Mouse (Mus musculus): ENCODE results near the gene Tgfbr2. TPM values are rescaled to one million over a fixed set of nuclear protein-coding genes. Genes with fewer than 3 reads are reported as not detected.

The Tgfbr2 gene
- polyA plus RNA-seq, 1 experiment from 2014 or later: 33.8 TPM

DNA sequence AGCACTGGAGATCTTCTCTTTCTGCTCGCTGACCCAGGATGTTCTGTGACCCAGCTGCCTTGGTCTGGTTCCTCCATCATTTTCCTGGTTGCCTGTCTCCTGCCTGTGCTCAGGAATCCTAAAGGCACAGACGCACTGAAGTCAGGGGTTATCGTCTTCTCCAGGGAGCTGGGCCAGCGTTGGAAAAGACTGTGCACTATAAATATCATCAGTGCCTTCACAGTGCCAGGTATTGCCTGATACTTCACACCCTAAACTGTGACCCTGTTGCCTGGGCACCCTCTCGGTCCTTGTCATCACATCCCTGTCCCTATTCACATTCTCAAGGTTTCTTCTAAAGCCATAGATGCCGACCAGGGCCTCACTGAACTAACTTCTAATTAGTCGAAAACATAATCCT lies 55.2 kb downstream of the Tgfbr2 start:
- ATAC-seq (ENCODE audit: insufficient read depth, low FRiP score): no peak
- no peak overlapping the region for H3K4me3 ChIP-seq (replicated peaks; ENCODE audit: low read length)
- H3K9me3 ChIP-seq (replicated peaks; ENCODE audit: control insufficient read depth, low read length): no peaks in the 10 kb centered on the region
- peaks cover 20% of the 10 kb centered on the region for H3K4me1 ChIP-seq (ENCODE audit: control insufficient read depth, insufficient read depth, low read length)
- WGBS: 81% methylated on average over 7 of the region's 7 CpGs
- H3K4me2 ChIP-seq (ENCODE audit: low read depth, low read length): no peak overlapping the region
- H3K27ac ChIP-seq (ENCODE audit: low read length): no peak overlapping the region
- 0 out of 2 replicates have a peak, but pooled peaks cover 9% of the 10 kb centered on the region for H3K36me3 ChIP-seq (ENCODE audit: control insufficient read depth, insufficient read depth, low read length)
- no peaks in the 10 kb centered on the region for H3K27me3 ChIP-seq (ENCODE audit: control insufficient read depth, insufficient read depth, low read length)
- H3K9ac ChIP-seq (ENCODE audit: low read length): no peak overlapping the region

DNA sequence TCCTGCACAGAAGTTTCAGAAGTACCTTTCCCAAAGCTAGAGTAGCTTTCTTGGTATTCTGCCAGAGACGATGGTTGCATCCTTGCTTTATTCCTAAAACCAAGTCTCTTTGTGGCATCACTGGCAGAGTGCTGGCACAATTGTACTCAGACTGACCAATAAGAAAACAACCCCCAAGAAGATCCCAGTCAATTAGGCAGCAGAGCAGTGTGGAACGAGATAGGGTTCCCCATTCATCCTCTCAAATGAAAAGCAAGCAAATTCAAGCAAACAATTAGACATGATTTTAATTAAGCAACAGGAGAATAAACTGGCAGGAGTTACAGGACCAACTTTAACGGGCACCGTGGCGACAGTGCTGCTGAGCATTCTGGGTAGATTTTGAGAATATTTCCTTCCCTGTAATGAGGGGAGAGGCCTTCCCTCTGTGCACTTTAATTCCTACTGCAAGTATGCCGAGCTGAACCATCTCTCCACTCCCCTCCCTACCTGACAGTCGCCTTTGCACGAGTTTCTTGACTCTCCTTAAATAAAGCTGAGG lies 56.8 kb downstream of the Tgfbr2 start:
- H3K27ac ChIP-seq (ENCODE audit: low read length): no peak overlapping the region
- no peak overlapping the region for H3K9ac ChIP-seq (ENCODE audit: low read length)
- no peak overlapping the region for H3K4me2 ChIP-seq (ENCODE audit: low read depth, low read length)
- no peaks in the 10 kb centered on the region for H3K27me3 ChIP-seq (ENCODE audit: control insufficient read depth, insufficient read depth, low read length)
- H3K36me3 ChIP-seq (ENCODE audit: control insufficient read depth, insufficient read depth, low read length): 0 out of 2 replicates have a peak, but pooled peaks cover 6% of the 10 kb centered on the region
- no peak for ATAC-seq (ENCODE audit: insufficient read depth, low FRiP score)
- no peaks in the 10 kb centered on the region for H3K9me3 ChIP-seq (replicated peaks; ENCODE audit: control insufficient read depth, low read length)
- H3K4me3 ChIP-seq (replicated peaks; ENCODE audit: low read length): no peak overlapping the region
- peaks cover 20% of the 10 kb centered on the region for H3K4me1 ChIP-seq (ENCODE audit: control insufficient read depth, insufficient read depth, low read length)
- 75% methylated on average over 8 of the region's 8 CpGs for WGBS

DNA sequence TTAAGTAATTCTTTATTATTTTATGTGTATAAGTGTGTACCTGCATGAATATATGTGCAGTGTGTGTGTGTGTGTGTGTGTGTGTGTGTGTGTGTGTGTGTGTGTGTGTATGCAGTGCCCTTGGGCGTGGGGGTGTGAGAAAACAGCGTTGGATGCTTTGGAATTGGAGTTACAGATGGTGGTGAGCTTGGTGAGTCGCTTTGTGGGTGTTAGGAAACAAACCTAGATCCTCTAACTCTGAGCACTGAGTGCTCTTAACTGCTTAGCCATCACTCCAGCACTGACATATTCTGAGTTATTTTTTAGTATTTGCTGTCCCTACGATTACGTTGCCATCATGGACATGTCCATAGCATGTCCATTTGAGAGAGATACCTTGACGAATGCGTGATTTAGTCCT lies 59.3 kb downstream of the Tgfbr2 start:
- no peak overlapping the region for H3K4me3 ChIP-seq (replicated peaks; ENCODE audit: low read length)
- H3K4me2 ChIP-seq (ENCODE audit: low read depth, low read length): no peak overlapping the region
- ATAC-seq (ENCODE audit: insufficient read depth, low FRiP score): no peak
- H3K27ac ChIP-seq (ENCODE audit: low read length): no peak overlapping the region
- WGBS: 94% methylated on average over 7 of the region's 7 CpGs
- H3K9ac ChIP-seq (ENCODE audit: low read length): no peak overlapping the region
- no peaks in the 10 kb centered on the region for H3K9me3 ChIP-seq (replicated peaks; ENCODE audit: control insufficient read depth, low read length)
- no peaks in the 10 kb centered on the region for H3K27me3 ChIP-seq (ENCODE audit: control insufficient read depth, insufficient read depth, low read length)
- H3K36me3 ChIP-seq (ENCODE audit: control insufficient read depth, insufficient read depth, low read length): 0 out of 2 replicates have a peak, but pooled peaks cover 6% of the 10 kb centered on the region
- peaks cover 3% of the 10 kb centered on the region; the same call in 1 of the 2 replicates for H3K4me1 ChIP-seq (ENCODE audit: control insufficient read depth, insufficient read depth, low read length)

DNA sequence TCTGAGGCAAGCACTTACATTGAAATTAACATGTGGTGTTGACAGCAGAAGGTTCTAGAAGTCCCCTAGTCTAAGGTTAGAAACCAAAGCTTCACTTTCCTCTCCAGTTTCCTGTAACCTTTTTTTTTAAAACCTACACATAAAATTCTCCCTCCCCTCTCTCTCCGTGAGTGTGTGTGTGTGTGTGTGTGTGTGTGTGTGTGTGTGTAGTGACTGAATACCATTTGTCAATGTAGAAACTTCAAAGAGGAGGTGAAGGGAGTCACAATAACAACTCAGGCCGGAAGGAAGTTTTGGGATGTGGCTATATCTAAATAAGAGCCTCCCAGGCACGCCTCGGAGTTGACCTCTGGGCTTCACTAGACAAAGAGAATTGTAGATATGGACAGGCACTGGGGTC lies 60.8 kb downstream of the Tgfbr2 start:
- no peaks in the 10 kb centered on the region for H3K27me3 ChIP-seq (ENCODE audit: control insufficient read depth, insufficient read depth, low read length)
- H3K4me3 ChIP-seq (replicated peaks; ENCODE audit: low read length): no peak overlapping the region
- WGBS: 24% methylated on average over 4 of the region's 4 CpGs
- no peaks in the 10 kb centered on the region for H3K9me3 ChIP-seq (replicated peaks; ENCODE audit: control insufficient read depth, low read length)
- H3K27ac ChIP-seq (ENCODE audit: low read length): no peak overlapping the region
- no peak overlapping the region for H3K9ac ChIP-seq (ENCODE audit: low read length)
- peaks cover 15% of the 10 kb centered on the region; the same call in 1 of the 2 replicates for H3K36me3 ChIP-seq (ENCODE audit: control insufficient read depth, insufficient read depth, low read length)
- no peak overlapping the region for H3K4me2 ChIP-seq (ENCODE audit: low read depth, low read length)
- no peak for ATAC-seq (ENCODE audit: insufficient read depth, low FRiP score)
- H3K4me1 ChIP-seq (ENCODE audit: control insufficient read depth, insufficient read depth, low read length): peaks cover 3% of the 10 kb centered on the region; the same call in 1 of the 2 replicates

DNA sequence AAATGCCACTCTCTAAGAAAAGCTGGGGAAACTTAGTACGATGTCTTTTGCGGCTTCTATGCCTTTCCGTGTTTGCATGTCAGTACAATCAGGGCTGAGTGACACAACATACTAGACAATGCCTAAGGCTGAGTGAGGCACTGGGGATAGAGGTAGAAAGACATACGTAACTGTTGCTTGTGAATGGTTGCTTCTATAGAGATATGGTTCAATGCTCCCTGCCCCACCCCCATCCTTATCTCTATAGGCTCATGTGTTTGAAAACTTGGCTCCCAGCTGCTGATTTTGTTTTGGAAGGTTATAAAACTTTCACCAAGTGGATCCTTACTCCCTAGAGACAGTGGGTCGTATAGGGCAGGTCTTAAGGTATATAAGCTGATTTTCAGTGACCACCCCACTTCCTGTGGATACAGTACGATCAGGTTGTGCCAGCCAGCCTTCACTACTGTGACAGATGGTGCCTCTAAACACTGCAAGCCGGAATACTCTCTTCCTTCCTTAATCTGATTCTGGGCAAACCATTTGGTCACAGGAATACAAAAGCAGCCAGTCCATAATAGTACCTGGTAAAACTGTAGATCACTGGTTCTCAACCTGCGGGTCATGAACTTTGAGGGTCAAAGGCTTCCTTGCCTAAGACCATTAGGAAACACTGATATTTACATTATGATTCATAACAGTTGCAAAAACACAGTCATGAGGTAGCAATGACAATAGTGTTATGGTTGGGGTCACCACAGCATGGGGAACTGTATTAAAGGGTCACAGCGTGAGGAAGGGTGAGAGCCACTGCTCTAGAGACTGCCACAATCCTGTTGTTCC lies 63.8 kb downstream of the Tgfbr2 start:
- Histone ChIP-seq H3K4me3 (replicated peaks; ENCODE audit: low read length) (no peak overlapping the region), H3K27me3 (ENCODE audit: control insufficient read depth, insufficient read depth, low read length) (no peaks in the 10 kb centered on the region), H3K9me3 (replicated peaks; ENCODE audit: control insufficient read depth, low read length) (no peaks in the 10 kb centered on the region), H3K27ac (ENCODE audit: low read length) (no peak overlapping the region), H3K36me3 (ENCODE audit: control insufficient read depth, insufficient read depth, low read length) (peaks cover 32% of the 10 kb centered on the region), H3K4me2 (ENCODE audit: low read depth, low read length) (no peak overlapping the region), H3K4me1 (ENCODE audit: control insufficient read depth, insufficient read depth, low read length) (peaks cover 3% of the 10 kb centered on the region; the same call in 1 of the 2 replicates), H3K9ac (ENCODE audit: low read length) (no peak overlapping the region)
- no peak for ATAC-seq (ENCODE audit: insufficient read depth, low FRiP score)
- 75% methylated on average over 9 of the region's 9 CpGs for WGBS

DNA sequence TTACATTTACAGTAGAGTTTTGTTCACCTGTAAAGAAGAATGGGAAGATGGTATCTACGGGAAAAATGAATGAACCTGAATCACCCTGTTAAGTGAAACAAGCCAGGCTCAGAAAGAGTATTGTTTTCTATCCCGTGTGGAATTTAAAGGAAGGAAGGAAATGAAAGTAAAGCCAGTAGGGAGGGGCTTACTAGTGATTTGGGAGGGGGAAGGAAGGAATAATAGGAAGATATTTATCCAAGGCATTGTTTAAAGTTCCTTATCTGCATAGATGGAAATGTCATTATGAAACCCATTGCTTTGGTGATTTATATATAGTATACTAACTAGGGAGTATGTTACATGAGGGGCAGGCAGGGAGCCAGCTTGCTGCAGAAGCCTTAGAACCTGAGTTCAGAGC lies 66.4 kb downstream of the Tgfbr2 start:
- H3K4me2 ChIP-seq (ENCODE audit: low read depth, low read length): no peak overlapping the region
- no peak for ATAC-seq (ENCODE audit: insufficient read depth, low FRiP score)
- H3K4me1 ChIP-seq (ENCODE audit: control insufficient read depth, insufficient read depth, low read length): no peaks in the 10 kb centered on the region
- H3K27me3 ChIP-seq (ENCODE audit: control insufficient read depth, insufficient read depth, low read length): no peaks in the 10 kb centered on the region
- no peak overlapping the region for H3K27ac ChIP-seq (ENCODE audit: low read length)
- no peaks in the 10 kb centered on the region for H3K9me3 ChIP-seq (replicated peaks; ENCODE audit: control insufficient read depth, low read length)
- no peak overlapping the region for H3K9ac ChIP-seq (ENCODE audit: low read length)
- WGBS: 84% methylated on average over 2 of the region's 2 CpGs
- no peak overlapping the region for H3K4me3 ChIP-seq (replicated peaks; ENCODE audit: low read length)
- peaks cover 38% of the 10 kb centered on the region for H3K36me3 ChIP-seq (ENCODE audit: control insufficient read depth, insufficient read depth, low read length)

DNA sequence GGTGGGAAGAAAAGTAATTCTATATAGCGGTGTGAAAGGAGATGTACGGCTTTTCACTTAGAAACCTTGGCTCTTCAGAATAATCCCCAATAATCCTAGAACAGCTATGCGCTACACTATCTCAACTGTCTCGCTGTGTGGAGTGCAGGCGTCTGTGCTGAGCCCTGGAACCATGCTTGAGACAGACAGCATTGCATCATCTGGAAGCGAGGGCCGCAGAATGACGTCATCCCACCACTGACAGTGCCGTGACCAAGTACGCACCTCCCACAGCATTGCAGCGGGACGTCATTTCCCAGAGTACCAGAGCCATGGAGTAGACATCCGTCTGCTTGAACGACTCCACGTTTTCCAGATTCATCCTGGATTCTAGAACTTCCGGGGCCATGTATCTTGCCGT lies 70.4 kb downstream of the Tgfbr2 start:
- ATAC-seq (ENCODE audit: insufficient read depth, low FRiP score): no peak
- Histone ChIP-seq H3K4me3 (replicated peaks; ENCODE audit: low read length) (no peak overlapping the region), H3K36me3 (ENCODE audit: control insufficient read depth, insufficient read depth, low read length) (peaks cover 35% of the 10 kb centered on the region), H3K4me1 (ENCODE audit: control insufficient read depth, insufficient read depth, low read length) (peaks cover under 1% of the 10 kb centered on the region; the same call in 1 of the 2 replicates), H3K4me2 (ENCODE audit: low read depth, low read length) (no peak overlapping the region), H3K27me3 (ENCODE audit: control insufficient read depth, insufficient read depth, low read length) (no peaks in the 10 kb centered on the region), H3K9me3 (replicated peaks; ENCODE audit: control insufficient read depth, low read length) (no peaks in the 10 kb centered on the region), H3K27ac (ENCODE audit: low read length) (no peak overlapping the region), H3K9ac (ENCODE audit: low read length) (no peak overlapping the region)
- 90% methylated on average over 17 of the region's 17 CpGs for WGBS

DNA sequence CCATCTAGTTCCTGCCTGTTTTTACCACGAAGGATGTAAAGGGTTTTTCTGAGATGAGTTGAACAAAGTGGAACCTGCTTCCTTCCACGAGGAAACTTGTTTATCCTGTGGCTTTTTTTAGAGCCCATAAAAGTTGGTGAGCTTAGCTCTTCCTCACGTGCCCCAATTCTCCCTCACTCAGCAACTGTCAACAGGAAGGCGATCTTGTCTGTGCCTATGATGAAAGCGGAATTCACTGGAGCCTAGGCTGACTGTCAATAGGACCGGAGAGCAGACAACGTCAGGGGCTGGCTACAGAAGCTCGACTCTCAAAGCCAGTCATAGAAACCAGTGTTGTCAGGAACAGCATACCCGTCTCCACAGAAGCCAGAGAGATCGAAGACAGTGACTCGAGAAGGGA lies 73.3 kb downstream of the Tgfbr2 start:
- H3K36me3 ChIP-seq (ENCODE audit: control insufficient read depth, insufficient read depth, low read length): peaks cover 15% of the 10 kb centered on the region
- H3K4me2 ChIP-seq (ENCODE audit: low read depth, low read length): no peak overlapping the region
- 72% methylated on average over 11 of the region's 11 CpGs for WGBS
- peaks cover 6% of the 10 kb centered on the region; the same call in 1 of the 2 replicates for H3K4me1 ChIP-seq (ENCODE audit: control insufficient read depth, insufficient read depth, low read length)
- no peaks in the 10 kb centered on the region for H3K9me3 ChIP-seq (replicated peaks; ENCODE audit: control insufficient read depth, low read length)
- no peak for ATAC-seq (ENCODE audit: insufficient read depth, low FRiP score)
- no peak overlapping the region for H3K4me3 ChIP-seq (replicated peaks; ENCODE audit: low read length)
- no peak overlapping the region for H3K9ac ChIP-seq (ENCODE audit: low read length)
- no peaks in the 10 kb centered on the region for H3K27me3 ChIP-seq (ENCODE audit: control insufficient read depth, insufficient read depth, low read length)
- H3K27ac ChIP-seq (ENCODE audit: low read length): no peak overlapping the region

DNA sequence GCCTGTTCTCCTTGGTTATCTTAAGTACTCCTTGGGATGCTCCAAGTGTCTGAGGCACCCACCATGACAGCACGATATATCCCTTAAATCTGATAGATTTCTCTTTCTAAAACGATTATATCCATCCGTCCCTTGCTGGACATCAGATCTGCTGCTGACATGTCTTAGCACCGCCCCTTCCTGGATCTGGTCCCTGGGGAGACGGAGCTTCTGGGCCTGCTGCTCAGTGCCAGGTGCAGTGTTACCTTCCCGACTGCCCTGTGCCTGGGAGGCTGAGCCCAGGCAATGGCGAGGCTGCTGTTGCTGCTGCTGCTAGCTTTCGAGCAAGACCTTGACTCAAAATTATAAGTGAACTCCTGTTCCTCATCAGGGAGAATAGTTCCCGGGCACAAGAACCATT lies 75.1 kb downstream of the Tgfbr2 start:
- H3K4me3 ChIP-seq (replicated peaks; ENCODE audit: low read length): no peak overlapping the region
- peaks cover 7% of the 10 kb centered on the region for H3K36me3 ChIP-seq (ENCODE audit: control insufficient read depth, insufficient read depth, low read length)
- H3K27ac ChIP-seq (ENCODE audit: low read length): peak overlapping the region; percentile 55; the same call in 1 of the 2 replicates
- 74% methylated on average over 9 of the region's 9 CpGs for WGBS
- ATAC-seq (ENCODE audit: insufficient read depth, low FRiP score): no peak
- H3K4me2 ChIP-seq (ENCODE audit: low read depth, low read length): no peak overlapping the region
- no peaks in the 10 kb centered on the region for H3K9me3 ChIP-seq (replicated peaks; ENCODE audit: control insufficient read depth, low read length)
- H3K4me1 ChIP-seq (ENCODE audit: control insufficient read depth, insufficient read depth, low read length): peaks cover 6% of the 10 kb centered on the region; the same call in 1 of the 2 replicates
- no peaks in the 10 kb centered on the region for H3K27me3 ChIP-seq (ENCODE audit: control insufficient read depth, insufficient read depth, low read length)
- no peak overlapping the region for H3K9ac ChIP-seq (ENCODE audit: low read length)

Measured in stomach, embryonic 16.5 days (tissue).